Mouse (Mus musculus) bone marrow, adult 2 months (tissue): ENCODE results near the gene Fam83g. TPM values are rescaled to one million over a fixed set of nuclear protein-coding genes. Genes with fewer than 3 reads are reported as not detected.

Source experiments
- H3K27ac ChIP-seq: fragments of 200-500 bp; 2 replicates; pipeline ENCODE4 v1.5.1; 2012; ENCODE audit warnings: low read depth, mild to moderate bottlenecking, control low read depth, inconsistent platforms, low read length; ENCODE audit not compliant: control insufficient read depth, poor library complexity, insufficient read depth
- H3K4me1 ChIP-seq: fragments of 200-500 bp; 2 replicates; pipeline ENCODE4 v1.6.1; 2011; ENCODE audit warnings: low read length; ENCODE audit not compliant: control insufficient read depth, insufficient read depth
- H3K4me3 ChIP-seq: fragments of 200-500 bp; replicated peaks from 2 replicates; pipeline ENCODE3; 2011; ENCODE audit warnings: mild to moderate bottlenecking, low read depth, low read length, control low read depth; ENCODE audit not compliant: control insufficient read depth
- CTCF ChIP-seq: fragments of 200-500 bp; IDR thresholded peaks from 2 replicates; pipeline ENCODE4 v1.5.1; 2011; ENCODE audit warnings: low read length, control low read depth; ENCODE audit not compliant: control insufficient read depth, insufficient read depth
- POLR2A ChIP-seq: fragments of 200-500 bp; IDR thresholded peaks from 2 replicates; pipeline ENCODE4 v1.6.1; 2011; ENCODE audit warnings: low read depth, mild to moderate bottlenecking, control low read depth, low read length, borderline replicate concordance; ENCODE audit not compliant: control insufficient read depth
- WGBS: fragments of 180-500 bp; shearing (Covaris S2); methylation state at CpG from one replicate; pipeline ENCODE4 v1.1.7; 2018; 5-methylcytosine and 5-hydroxymethylcytosine counted together
- polyA plus RNA-seq: library from polyadenylated mRNA; stranded (reverse); fragments of >200 nt; gene quantifications from 2 replicates; pipeline ENCODE4 v1.2.4, GENCODE M21; 2011; ENCODE audit warnings: low replicate concordance; ENCODE audit not compliant: missing spikeins, insufficient read depth, insufficient read length

Gene Fam83g
- polyA plus RNA-seq, 1 experiment, result not detected

DNA sequence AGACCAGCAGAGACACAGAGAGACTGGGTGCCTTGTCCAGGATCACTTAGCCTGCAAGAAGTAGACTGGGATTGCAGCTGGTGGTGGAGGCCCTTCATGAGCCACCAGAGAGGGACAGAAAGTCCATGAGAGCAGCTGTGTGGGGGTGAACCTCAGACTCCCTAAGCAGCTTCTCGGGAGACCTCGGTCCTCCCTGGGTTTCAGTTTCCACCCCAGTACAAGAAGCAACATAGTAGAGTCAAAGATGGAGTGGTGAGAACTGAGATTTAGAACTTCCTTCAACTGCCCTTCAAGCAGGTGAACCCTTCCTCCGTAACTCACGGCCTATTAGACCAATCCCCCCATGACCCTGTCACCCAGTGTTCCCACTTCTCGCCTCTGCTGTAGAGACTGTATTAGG lies 21.7 kb upstream of the Fam83g start:
- TF ChIP-seq POLR2A, result no peak
- TF ChIP-seq CTCF, result no peak
- no peak overlapping the region for H3K27ac ChIP-seq
- peaks cover 2% of the 10 kb centered on the region; the same call in 1 of the 2 replicates for H3K4me1 ChIP-seq
- 81% methylated on average over 5 of the region's 5 CpGs for WGBS
- no peak overlapping the region for H3K4me3 ChIP-seq

- no peak overlapping the region for H3K27ac ChIP-seq
- no peaks in the 10 kb centered on the region; the same call in 1 of the 2 replicates for H3K4me1 ChIP-seq
- TF ChIP-seq CTCF (no peak), POLR2A (no peak)
- WGBS, result 81% methylated on average over 4 of the region's 4 CpGs
- no peak overlapping the region for H3K4me3 ChIP-seq
These were observed 18.5 kb upstream of the Fam83g start for GRCm38 (mm10) chr11:61665401-61665800.

DNA sequence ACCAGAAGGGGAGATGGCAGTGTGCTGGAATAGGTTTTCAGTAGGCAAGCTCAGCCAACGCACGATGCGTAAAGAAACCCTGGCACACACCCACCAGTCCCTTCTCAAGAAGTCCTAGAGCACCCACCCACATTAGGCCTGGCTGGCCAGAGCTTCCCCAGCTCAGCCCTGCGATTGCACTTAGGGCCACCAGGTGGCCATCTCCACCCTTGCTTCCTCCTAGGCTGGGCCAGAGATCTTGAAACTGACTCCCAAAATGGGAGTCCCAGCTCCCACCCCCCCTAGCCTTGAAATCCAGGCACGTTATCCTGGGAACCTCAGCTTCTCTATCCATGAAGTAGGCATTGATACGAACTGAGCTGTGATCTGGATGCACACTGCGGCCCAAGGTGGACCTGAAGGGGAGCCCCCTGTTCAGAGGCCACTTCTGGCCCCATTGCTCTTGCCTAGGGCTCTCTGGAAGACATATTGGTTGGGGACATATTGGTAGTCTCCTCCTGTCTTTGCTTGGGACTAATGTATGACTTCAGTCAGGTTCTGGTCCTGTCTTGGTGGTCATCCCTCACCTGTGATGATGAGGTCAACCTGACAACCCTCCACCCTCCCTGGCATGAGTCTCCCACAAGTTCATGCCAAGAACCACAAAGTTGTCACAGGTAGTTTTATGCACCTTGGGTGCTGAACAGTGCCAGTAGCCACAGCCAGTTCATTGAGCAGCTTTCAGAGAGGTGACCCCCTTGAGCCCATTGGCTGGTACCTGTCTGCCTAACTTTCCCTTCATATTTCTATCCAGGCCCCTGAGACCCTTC lies 17.7 kb upstream of the Fam83g start:
- no peak for TF ChIP-seq POLR2A
- peak; percentile 65 for TF ChIP-seq CTCF
- H3K4me3 ChIP-seq, result no peak overlapping the region
- H3K27ac ChIP-seq, result no peak overlapping the region
- no peaks in the 10 kb centered on the region for H3K4me1 ChIP-seq
- WGBS, result 63% methylated on average over 7 of the region's 7 CpGs

DNA sequence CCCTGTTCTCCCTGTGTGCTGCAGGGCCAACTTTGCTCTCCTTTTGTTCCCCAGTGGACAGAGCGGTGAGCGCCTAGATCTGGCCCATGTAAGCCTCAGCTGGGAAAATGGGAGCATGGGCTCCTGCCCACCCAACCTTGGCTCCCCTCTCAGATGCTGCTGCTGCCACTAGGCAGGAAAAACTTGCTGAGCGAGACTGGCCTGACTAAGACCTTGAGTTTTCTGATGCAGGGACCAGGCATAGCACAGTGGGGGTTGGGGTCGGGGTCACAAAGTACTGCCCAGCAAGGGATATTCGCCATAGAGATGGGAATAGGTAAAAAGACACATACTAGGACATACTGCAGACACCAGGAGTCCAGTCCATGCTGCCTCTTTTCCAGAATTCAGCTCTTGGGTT lies 16.6 kb upstream of the Fam83g start:
- Histone ChIP-seq H3K4me3 (no peak overlapping the region), H3K4me1 (no peaks in the 10 kb centered on the region), H3K27ac (no peak overlapping the region)
- no peak for TF ChIP-seq CTCF
- no peak for TF ChIP-seq POLR2A
- WGBS, result 86% methylated on average over 5 of the region's 5 CpGs

DNA sequence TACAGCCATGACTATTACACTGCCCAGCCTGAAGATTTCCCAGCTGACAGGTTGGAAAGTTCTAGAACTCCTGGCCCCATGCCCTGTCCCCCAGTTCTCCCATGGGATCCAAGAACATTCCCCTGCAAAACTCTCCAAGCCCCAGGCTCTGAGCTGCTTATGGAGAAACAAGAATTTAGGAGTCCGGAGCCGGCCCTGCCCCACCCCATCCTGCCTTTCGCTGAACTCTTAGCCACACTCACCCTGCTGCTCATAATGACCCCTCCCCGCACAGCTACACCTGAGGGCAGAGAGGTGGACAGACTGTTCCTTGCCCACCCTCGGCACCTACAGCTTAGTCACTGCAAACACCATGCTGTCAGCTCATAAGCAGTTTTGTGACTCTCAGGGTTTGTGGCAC lies 16.1 kb upstream of the Fam83g start:
- Histone ChIP-seq H3K4me1 (no peaks in the 10 kb centered on the region), H3K4me3 (no peak overlapping the region), H3K27ac (no peak overlapping the region)
- TF ChIP-seq POLR2A, result no peak
- TF ChIP-seq CTCF, result no peak
- WGBS, result 88% methylated on average over 5 of the region's 5 CpGs

GRCm38 (mm10) chr11:61669492-61670490 lies 14.1 kb upstream of the Fam83g start:
- TF ChIP-seq CTCF, result no peak
- no peak for TF ChIP-seq POLR2A
- H3K4me1 ChIP-seq, result no peaks in the 10 kb centered on the region
- H3K27ac ChIP-seq, result no peak overlapping the region
- H3K4me3 ChIP-seq, result no peak overlapping the region
- WGBS, result 47% methylated on average over 14 of the region's 14 CpGs

DNA sequence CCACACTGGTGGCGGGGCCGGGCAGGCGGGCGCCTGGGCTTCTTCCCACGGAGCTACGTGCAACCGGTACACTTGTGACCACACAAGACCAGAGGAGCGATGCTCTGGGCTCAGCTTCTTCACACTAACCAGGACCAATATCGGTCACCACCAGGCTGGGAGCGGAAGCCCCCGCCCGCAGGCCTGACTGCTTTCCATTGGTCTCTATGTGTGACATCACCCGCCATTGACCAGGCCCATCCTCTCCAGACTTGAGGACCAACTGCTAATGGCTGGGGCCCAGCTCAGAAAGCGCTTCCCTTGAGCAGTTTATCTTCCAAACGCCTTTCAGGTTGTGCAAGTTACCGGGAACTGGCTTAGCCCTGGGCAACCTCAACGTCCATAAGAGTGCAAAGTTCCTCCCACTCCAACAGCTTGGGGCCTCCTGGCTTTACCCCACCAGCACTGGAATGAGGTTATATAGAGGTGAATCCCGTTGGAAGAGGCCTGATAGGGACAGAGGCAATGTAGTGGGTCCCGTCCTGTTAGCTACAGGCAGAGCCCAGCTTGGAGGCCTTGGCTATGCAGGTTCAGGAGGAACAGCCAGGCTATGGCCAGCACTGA lies 12.0 kb upstream of the Fam83g start:
- Histone ChIP-seq H3K4me3 (no peak overlapping the region), H3K27ac (no peak overlapping the region), H3K4me1 (no peaks in the 10 kb centered on the region)
- WGBS, result 87% methylated on average over 19 of the region's 19 CpGs
- TF ChIP-seq POLR2A, result no peak
- TF ChIP-seq CTCF, result no peak

DNA sequence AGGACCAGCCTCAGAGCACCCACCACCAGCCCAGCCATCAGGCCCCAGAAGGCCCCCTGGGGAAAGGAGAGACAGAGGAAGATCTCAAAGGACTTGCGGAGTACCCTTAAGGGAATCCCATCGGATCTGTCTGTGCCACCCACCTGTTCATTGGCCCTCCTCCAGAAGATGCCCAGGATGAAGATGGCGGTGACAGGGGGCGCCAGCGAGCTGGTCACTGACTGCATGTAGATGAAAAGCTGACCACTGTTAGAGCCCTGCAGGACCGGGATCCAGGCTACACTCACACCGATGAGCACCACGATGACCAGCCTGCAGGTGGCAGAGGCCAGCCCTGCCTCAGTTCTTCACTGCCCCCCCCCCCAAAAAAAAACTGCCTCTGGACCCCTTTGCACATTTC lies 10.2 kb upstream of the Fam83g start:
- WGBS, result 53% methylated on average over 8 of the region's 8 CpGs
- H3K27ac ChIP-seq, result no peak overlapping the region
- H3K4me3 ChIP-seq, result no peak overlapping the region
- TF ChIP-seq CTCF (peak; percentile 29; the same call in 1 of the 2 replicates), POLR2A (no peak)
- H3K4me1 ChIP-seq, result no peaks in the 10 kb centered on the region
